Mouse (Mus musculus): ENCODE data around the gene Ndufa10. TPM values are rescaled to one million over a fixed set of nuclear protein-coding genes. Genes with fewer than 3 reads are reported as not detected.
"Not testable (repeated sequence)": the region's sequence is repeated elsewhere in the genome, so short reads cannot be mapped to it uniquely, and the experiment has no call there.

Ndufa10 gene
- 204 and 210 TPM in 2 replicates for polyA plus RNA-seq (2015; fragmentation: Nextera tagmentation; extraction: Ambion mirVana)

GRCm38 (mm10) chr1:92473165-92474041 lies at the start of gene Ndufa10:
Gene Ndufa10, minus strand, starts transcription at chr1:92473860.
- TF ChIP-seq EP300 (IDR thresholded peaks at IDR 0.05; ENCODE audit: low read depth), result peak; percentile 60; the same call in 1 of the 2 replicates
- no peak for TF ChIP-seq CTCF (IDR thresholded peaks at IDR 0.05; ENCODE audit: low read depth)
- peaks cover 24% of the 10 kb centered on the region for H3K36me3 ChIP-seq (replicated peaks; ENCODE audit: insufficient read depth, low read length)
- H3K9me3 ChIP-seq (ENCODE audit: low read length), result no peaks in the 10 kb centered on the region
- peak; percentile 94 for ATAC-seq
- no peaks in the 10 kb centered on the region for H3K27me3 ChIP-seq (ENCODE audit: insufficient read depth, low read length)
- peak within 1 kb of the TSS; percentile 90 for H3K27ac ChIP-seq (ENCODE audit: low read depth)
- peak within 1 kb of the TSS; percentile 93 for H3K9ac ChIP-seq (replicated peaks)
- peak; percentile 98 for DNase-seq
- H3K4me1 ChIP-seq (ENCODE audit: insufficient read depth), result peaks cover 14% of the 10 kb centered on the region
- H3K4me2 ChIP-seq (ENCODE audit: low read depth, low read length), result peak within 1 kb of the TSS; percentile 97
- 1% methylated on average over 67 of the region's 67 CpGs for WGBS (ENCODE audit: insufficient replicate concordance)
- peak within 1 kb of the TSS; percentile 84 for H3K4me3 ChIP-seq (ENCODE audit: low read depth, low read length)

- Histone ChIP-seq H3K9ac (replicated peaks) (no peak overlapping the region), H3K27me3 (ENCODE audit: insufficient read depth, low read length) (no peaks in the 10 kb centered on the region), H3K36me3 (replicated peaks; ENCODE audit: insufficient read depth, low read length) (no peaks in the 10 kb centered on the region), H3K4me3 (ENCODE audit: low read depth, low read length) (no peak overlapping the region), H3K4me1 (ENCODE audit: insufficient read depth) (no peaks in the 10 kb centered on the region), H3K27ac (ENCODE audit: low read depth) (no peak overlapping the region), H3K4me2 (ENCODE audit: low read depth, low read length) (no peak overlapping the region), H3K9me3 (ENCODE audit: low read length) (no peaks in the 10 kb centered on the region)
- 18% methylated on average over 10 of the region's 10 CpGs for WGBS (ENCODE audit: insufficient replicate concordance)
- DNase-seq (peak; percentile 23), ATAC-seq (no peak)
- no peak for TF ChIP-seq EP300 (IDR thresholded peaks at IDR 0.05; ENCODE audit: low read depth)
- TF ChIP-seq CTCF (IDR thresholded peaks at IDR 0.05; ENCODE audit: low read depth), result peak; percentile 55
Measured at GRCm38 (mm10) chr1:92521376-92521775, 47.7 kb upstream of the Ndufa10 start.

- no peak for ATAC-seq
- TF ChIP-seq CTCF (IDR thresholded peaks at IDR 0.05; ENCODE audit: low read depth) (no peak), EP300 (IDR thresholded peaks at IDR 0.05; ENCODE audit: low read depth) (no peak)
Measured at GRCm38 (mm10) chr1:92519046-92519445, 45.4 kb upstream of the Ndufa10 start.

DNA sequence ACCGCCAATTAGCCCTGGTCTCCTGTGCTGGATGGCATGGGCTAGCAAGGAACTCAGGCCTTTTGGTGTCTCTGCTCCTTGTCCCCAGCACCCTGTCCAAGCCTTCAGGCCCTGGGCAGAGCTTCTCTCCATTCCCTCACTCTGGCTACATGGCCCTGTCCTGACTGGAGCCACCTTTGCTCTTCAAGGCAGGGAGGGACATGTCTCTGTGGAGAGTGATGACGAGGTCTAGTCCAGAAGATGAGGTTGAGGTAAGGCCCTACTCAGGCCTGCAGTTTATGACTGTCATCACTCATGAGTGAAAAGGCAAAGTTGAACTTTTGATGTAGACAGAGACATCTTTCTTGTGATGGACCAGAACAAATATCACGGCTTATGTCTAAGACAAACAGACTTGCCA lies 44.9 kb upstream of the Ndufa10 start, which contains the start of gene Olfr1414:
Gene Olfr1414 (minus strand): TSS at position 101 of the 400 bp plus-strand sequence.
- no peak within 1 kb of the TSS for H3K4me2 ChIP-seq (ENCODE audit: low read depth, low read length)
- no peaks in the 10 kb centered on the region for H3K27me3 ChIP-seq (ENCODE audit: insufficient read depth, low read length)
- 60% methylated on average over 3 of the region's 3 CpGs for WGBS (ENCODE audit: insufficient replicate concordance)
- TF ChIP-seq CTCF (IDR thresholded peaks at IDR 0.05; ENCODE audit: low read depth) (no peak), EP300 (IDR thresholded peaks at IDR 0.05; ENCODE audit: low read depth) (no peak)
- no peak within 1 kb of the TSS for H3K4me3 ChIP-seq (ENCODE audit: low read depth, low read length)
- H3K27ac ChIP-seq (ENCODE audit: low read depth), result no peak within 1 kb of the TSS
- H3K4me1 ChIP-seq (ENCODE audit: insufficient read depth), result no peaks in the 10 kb centered on the region
- DNase-seq (no peak), ATAC-seq (no peak)
- H3K36me3 ChIP-seq (replicated peaks; ENCODE audit: insufficient read depth, low read length), result no peaks in the 10 kb centered on the region
- H3K9ac ChIP-seq (replicated peaks), result no peak within 1 kb of the TSS
- no peaks in the 10 kb centered on the region for H3K9me3 ChIP-seq (ENCODE audit: low read length)

More at GRCm38 (mm10) chr1:92519046-92519445, 45.4 kb upstream of the Ndufa10 start:
- no peaks in the 10 kb centered on the region for H3K36me3 ChIP-seq (replicated peaks; ENCODE audit: insufficient read depth, low read length)
- H3K4me2 ChIP-seq (ENCODE audit: low read depth, low read length), result no peak overlapping the region
- H3K27ac ChIP-seq (ENCODE audit: low read depth), result no peak overlapping the region
- H3K4me1 ChIP-seq (ENCODE audit: insufficient read depth), result no peaks in the 10 kb centered on the region
- no peaks in the 10 kb centered on the region for H3K27me3 ChIP-seq (ENCODE audit: insufficient read depth, low read length)
- 70% methylated on average over 6 of the region's 6 CpGs for WGBS (ENCODE audit: insufficient replicate concordance)
- H3K9ac ChIP-seq (replicated peaks), result no peak overlapping the region
- no peaks in the 10 kb centered on the region for H3K9me3 ChIP-seq (ENCODE audit: low read length)
- H3K4me3 ChIP-seq (ENCODE audit: low read depth, low read length), result no peak overlapping the region
- no peak for DNase-seq

- TF ChIP-seq EP300 (IDR thresholded peaks at IDR 0.05; ENCODE audit: low read depth), result no peak
- TF ChIP-seq CTCF (IDR thresholded peaks at IDR 0.05; ENCODE audit: low read depth), result no peak
- Histone ChIP-seq H3K9me3 (ENCODE audit: low read length) (no peaks in the 10 kb centered on the region), H3K4me1 (ENCODE audit: insufficient read depth) (no peaks in the 10 kb centered on the region)
Measured at GRCm38 (mm10) chr1:92515390-92515789, 41.7 kb upstream of the Ndufa10 start.

GRCm38 (mm10) chr1:92511646-92512045 lies 38.0 kb upstream of the Ndufa10 start:
- not testable (repeated sequence) for H3K4me1 ChIP-seq (ENCODE audit: insufficient read depth); DNase-seq; ATAC-seq; H3K9ac ChIP-seq (replicated peaks); H3K36me3 ChIP-seq (replicated peaks; ENCODE audit: insufficient read depth, low read length); H3K4me3 ChIP-seq (ENCODE audit: low read depth, low read length); H3K27me3 ChIP-seq (ENCODE audit: insufficient read depth, low read length); H3K9me3 ChIP-seq (ENCODE audit: low read length); H3K4me2 ChIP-seq (ENCODE audit: low read depth, low read length); H3K27ac ChIP-seq (ENCODE audit: low read depth)
- WGBS (ENCODE audit: insufficient replicate concordance), result 77% methylated on average over 4 of the region's 5 CpGs

More at GRCm38 (mm10) chr1:92515390-92515789, 41.7 kb upstream of the Ndufa10 start:
- no peak overlapping the region for H3K4me2 ChIP-seq (ENCODE audit: low read depth, low read length)
- no peaks in the 10 kb centered on the region for H3K36me3 ChIP-seq (replicated peaks; ENCODE audit: insufficient read depth, low read length)
- no peak overlapping the region for H3K9ac ChIP-seq (replicated peaks)
- H3K27ac ChIP-seq (ENCODE audit: low read depth), result no peak overlapping the region
- ATAC-seq (no peak), DNase-seq (no peak)
- H3K27me3 ChIP-seq (ENCODE audit: insufficient read depth, low read length), result no peaks in the 10 kb centered on the region
- 58% methylated on average over 11 of the region's 11 CpGs for WGBS (ENCODE audit: insufficient replicate concordance)
- no peak overlapping the region for H3K4me3 ChIP-seq (ENCODE audit: low read depth, low read length)
